Mouse (Mus musculus) CH12.LX (cell line): Measurements from ENCODE around the gene Abhd11. TPM values are rescaled to one million over a fixed set of nuclear protein-coding genes. Genes with fewer than 3 reads are reported as not detected.

Experiments
- DNase-seq: peaks from one replicate; pipeline ENCODE4 v3.0.0-alpha.2; 2013; ENCODE audit errors: extremely low read depth
- H3K27ac ChIP-seq: 2 replicates; pipeline ENCODE4 v1.5.1; 2012; ENCODE audit warnings: low read depth, mild to moderate bottlenecking, control low read depth, moderate library complexity; ENCODE audit not compliant: insufficient read depth
- H3K27me3 ChIP-seq: replicated peaks from 2 replicates; pipeline ENCODE3; 2012; ENCODE audit warnings: inconsistent platforms
- H3K36me3 ChIP-seq, 2 experiments: replicated peaks in 1 of 2; 2 replicates each; pipeline versions ENCODE3 to v1.6.1; 2012; ENCODE audit warnings: inconsistent platforms in 1 of 2, low read length in 1 of 2, mild to moderate bottlenecking in 1 of 2, mixed read lengths in 1 of 2, moderate library complexity in 1 of 2; ENCODE audit not compliant: control insufficient read depth in 1 of 2, insufficient read depth in 1 of 2
- H3K4me1 ChIP-seq, 2 experiments: 2 replicates each; pipeline ENCODE4 v1.6.1; 2012; ENCODE audit warnings: inconsistent platforms in 1 of 2, moderate library complexity in 1 of 2; ENCODE audit not compliant: insufficient read depth in 2 of 2, control insufficient read depth in 1 of 2
- H3K4me2 ChIP-seq: 2 replicates; pipeline ENCODE4 v1.6.1; 2012; ENCODE audit warnings: low read depth, mild to moderate bottlenecking, control low read depth; ENCODE audit not compliant: poor library complexity, insufficient read depth, severe bottlenecking
- H3K4me3 ChIP-seq, 3 experiments: fragments of 150-350 bp in 1 of 3; sonication (generic) in 1 of 3; replicated peaks in 1 of 3; 2 replicates each; pipeline versions ENCODE3 to v1.5.1; 2011 to 2012; ENCODE audit warnings: low read depth in 2 of 3, low read length in 2 of 3, mild to moderate bottlenecking in 2 of 3, moderate library complexity in 2 of 3, control low read depth in 1 of 3, improper control_type of control experiment in 1 of 3, inconsistent platforms in 1 of 3, mixed read lengths in 1 of 3; ENCODE audit not compliant: poor library complexity in 1 of 3
- H3K79me2 ChIP-seq: replicated peaks from 2 replicates; pipeline ENCODE4 v1.6.1; 2012; ENCODE audit warnings: mild to moderate bottlenecking, moderate library complexity; ENCODE audit not compliant: control insufficient read depth, poor library complexity, insufficient read depth, severe bottlenecking; ENCODE audit errors: extremely low read depth
- H3K9ac ChIP-seq: 2 replicates; pipeline ENCODE4 v1.6.1; 2012; ENCODE audit warnings: low read depth, mild to moderate bottlenecking, control low read depth, moderate library complexity; ENCODE audit not compliant: insufficient read depth
- H3K9me3 ChIP-seq: replicated peaks from 2 replicates; pipeline ENCODE3; 2012; ENCODE audit warnings: low read length, inconsistent platforms, mixed read lengths
- BHLHE40 ChIP-seq: IDR thresholded peaks from 2 replicates; pipeline ENCODE4 v1.6.1; 2011; ENCODE audit warnings: mild to moderate bottlenecking, low read depth, low read length, improper control_type of control experiment
- CHD1 ChIP-seq: IDR thresholded peaks from 2 replicates; pipeline ENCODE4 v1.6.1; 2012; ENCODE audit warnings: low read depth, low read length, improper control_type of control experiment, inconsistent platforms
- CTCF ChIP-seq, 2 experiments: IDR thresholded peaks in 1 of 2; conservative IDR thresholded peaks in 1 of 2; 2 replicates each; pipeline ENCODE4 v1.5.1; 2011 to 2012; ENCODE audit warnings: low read depth in 2 of 2, low read length in 2 of 2, improper control_type of control experiment in 1 of 2, inconsistent platforms in 1 of 2, mild to moderate bottlenecking in 1 of 2, moderate library complexity in 1 of 2
- E2F4 ChIP-seq: IDR thresholded peaks from 2 replicates; pipeline ENCODE4 v1.6.1; 2011; ENCODE audit warnings: low read depth, low read length, improper control_type of control experiment; ENCODE audit not compliant: insufficient replicate concordance
- ELF1 ChIP-seq: IDR thresholded peaks from 2 replicates; pipeline ENCODE4 v1.6.1; 2014; ENCODE audit warnings: low read depth, mild to moderate bottlenecking, inconsistent platforms, low read length, improper control_type of control experiment
- ETS1 ChIP-seq: conservative IDR thresholded peaks from 2 replicates; pipeline ENCODE4 v1.6.1; 2012; ENCODE audit warnings: low read depth, mild to moderate bottlenecking, inconsistent platforms, low read length, improper control_type of control experiment, moderate library complexity
- IRF4 ChIP-seq: IDR thresholded peaks from 2 replicates; pipeline ENCODE4 v1.6.1; 2014; ENCODE audit warnings: low read depth, mild to moderate bottlenecking, inconsistent platforms, low read length, improper control_type of control experiment
- JUND ChIP-seq: conservative IDR thresholded peaks from 2 replicates; pipeline ENCODE4 v1.6.1; 2011; ENCODE audit warnings: low read depth, low read length, improper control_type of control experiment
- KAT2A ChIP-seq: IDR thresholded peaks from 2 replicates; pipeline ENCODE4 v1.6.1; 2012; ENCODE audit warnings: low read length, improper control_type of control experiment, inconsistent platforms; ENCODE audit not compliant: insufficient replicate concordance
- MAFK ChIP-seq: IDR thresholded peaks from 2 replicates; pipeline ENCODE4 v1.6.1; 2011; ENCODE audit warnings: low read length, improper control_type of control experiment; ENCODE audit not compliant: insufficient replicate concordance
- MAX ChIP-seq: IDR thresholded peaks from 2 replicates; pipeline ENCODE4 v1.6.1; 2011; ENCODE audit warnings: low read length, improper control_type of control experiment
- MEF2A ChIP-seq: IDR thresholded peaks from 2 replicates; pipeline ENCODE4 v1.6.1; 2014; ENCODE audit warnings: low read depth, mild to moderate bottlenecking, inconsistent platforms, low read length, improper control_type of control experiment, borderline replicate concordance
- MXI1 ChIP-seq: IDR thresholded peaks from 2 replicates; pipeline ENCODE4 v1.6.1; 2011; ENCODE audit warnings: mild to moderate bottlenecking, low read depth, low read length, improper control_type of control experiment
- MYC ChIP-seq: IDR thresholded peaks from 2 replicates; pipeline ENCODE4 v1.6.1; 2011; ENCODE audit warnings: low read depth, mild to moderate bottlenecking, improper control_type of control experiment, low read length
- NELFE ChIP-seq: IDR thresholded peaks from 2 replicates; pipeline ENCODE4 v1.6.1; 2011; ENCODE audit warnings: low read depth, low read length, improper control_type of control experiment
- PAX5 ChIP-seq: IDR thresholded peaks from 2 replicates; pipeline ENCODE4 v1.6.1; 2012; ENCODE audit warnings: low read length, inconsistent platforms, mixed read lengths
- POLR2A ChIP-seq: IDR thresholded peaks from 2 replicates; pipeline ENCODE4 v1.6.1; 2011; ENCODE audit warnings: low read depth, mild to moderate bottlenecking, improper control_type of control experiment, low read length
- POLR2AphosphoS2 ChIP-seq: IDR thresholded peaks from 2 replicates; pipeline ENCODE4 v1.6.1; 2011; ENCODE audit warnings: low read depth, low read length, improper control_type of control experiment
- RAD21 ChIP-seq: IDR thresholded peaks from 2 replicates; pipeline ENCODE4 v1.6.1; 2011; ENCODE audit warnings: low read depth, mild to moderate bottlenecking, low read length, improper control_type of control experiment, moderate library complexity
- RCOR1 ChIP-seq: conservative IDR thresholded peaks from 2 replicates; pipeline ENCODE4 v1.6.1; 2012; ENCODE audit warnings: low read depth, mild to moderate bottlenecking, inconsistent platforms, low read length, improper control_type of control experiment
- SIN3A ChIP-seq: IDR thresholded peaks from 2 replicates; pipeline ENCODE4 v1.6.1; 2012; ENCODE audit warnings: low read length, improper control_type of control experiment, inconsistent platforms
- SMC3 ChIP-seq: IDR thresholded peaks from 2 replicates; pipeline ENCODE4 v1.6.1; 2011; ENCODE audit warnings: low read depth, low read length, improper control_type of control experiment
- TBP ChIP-seq: conservative IDR thresholded peaks from 2 replicates; pipeline ENCODE4 v1.6.1; 2011; ENCODE audit warnings: low read depth, low read length, improper control_type of control experiment
- TCF12 ChIP-seq: IDR thresholded peaks from 2 replicates; pipeline ENCODE4 v1.6.1; 2014; ENCODE audit warnings: low read depth, mild to moderate bottlenecking, inconsistent platforms, low read length, improper control_type of control experiment
- UBTF ChIP-seq: IDR thresholded peaks from 2 replicates; pipeline ENCODE4 v1.6.1; 2012; ENCODE audit warnings: low read depth, mild to moderate bottlenecking, inconsistent platforms, low read length, improper control_type of control experiment, moderate library complexity
- USF1 ChIP-seq: IDR thresholded peaks from 2 replicates; pipeline ENCODE4 v1.6.1; 2014; ENCODE audit warnings: low read depth, mild to moderate bottlenecking, inconsistent platforms, low read length, improper control_type of control experiment
- USF2 ChIP-seq: conservative IDR thresholded peaks from 2 replicates; pipeline ENCODE4 v1.6.1; 2011; ENCODE audit warnings: low read depth, low read length, improper control_type of control experiment
- ZNF384 ChIP-seq: IDR thresholded peaks from 2 replicates; pipeline ENCODE4 v1.6.1; 2012; ENCODE audit warnings: low read depth, low read length, improper control_type of control experiment, inconsistent platforms
- dilution Hi-C: fragments of 300-500 bp; cut with MboI; formaldehyde crosslinking; loops from 2 replicates; pipeline ENCODE4 v1.14.3; 2020; ENCODE audit warnings: low sequenced_read_pairs; ENCODE audit not compliant: extremely low pct_unique_long_range_greater_than_20kb, extremely low pct_ligation_motif_present
- in situ Hi-C: fragments of 300-500 bp; cut with MboI; formaldehyde crosslinking; loops from 3 replicates; pipeline ENCODE4 v1.14.3; 2019; ENCODE audit warnings: low sequenced_read_pairs, low pct_ligation_motif_present, low pct_unique_long_range_greater_than_20kb, mixed read lengths
- polyA plus RNA-seq: library from polyadenylated mRNA; unstranded; fragments of >175 nt; gene quantifications from 2 replicates; pipeline ENCODE4 v1.2.1, GENCODE M21; 2012; ENCODE audit warnings: low read depth; ENCODE audit not compliant: insufficient read length
- total RNA-seq, 2 experiments: library from RNA; depleted of rRNA; stranded (reverse); fragments of 300-350 nt in 1 of 2; fragments of >200 nt in 1 of 2; gene quantifications; 2 replicates each; pipeline ENCODE4 v1.2.3; 2012 to 2014

Abhd11 gene
- total and polyA plus RNA-seq, 3 experiments, result 32.1 to 36.6 (median 36.0) TPM

DNA sequence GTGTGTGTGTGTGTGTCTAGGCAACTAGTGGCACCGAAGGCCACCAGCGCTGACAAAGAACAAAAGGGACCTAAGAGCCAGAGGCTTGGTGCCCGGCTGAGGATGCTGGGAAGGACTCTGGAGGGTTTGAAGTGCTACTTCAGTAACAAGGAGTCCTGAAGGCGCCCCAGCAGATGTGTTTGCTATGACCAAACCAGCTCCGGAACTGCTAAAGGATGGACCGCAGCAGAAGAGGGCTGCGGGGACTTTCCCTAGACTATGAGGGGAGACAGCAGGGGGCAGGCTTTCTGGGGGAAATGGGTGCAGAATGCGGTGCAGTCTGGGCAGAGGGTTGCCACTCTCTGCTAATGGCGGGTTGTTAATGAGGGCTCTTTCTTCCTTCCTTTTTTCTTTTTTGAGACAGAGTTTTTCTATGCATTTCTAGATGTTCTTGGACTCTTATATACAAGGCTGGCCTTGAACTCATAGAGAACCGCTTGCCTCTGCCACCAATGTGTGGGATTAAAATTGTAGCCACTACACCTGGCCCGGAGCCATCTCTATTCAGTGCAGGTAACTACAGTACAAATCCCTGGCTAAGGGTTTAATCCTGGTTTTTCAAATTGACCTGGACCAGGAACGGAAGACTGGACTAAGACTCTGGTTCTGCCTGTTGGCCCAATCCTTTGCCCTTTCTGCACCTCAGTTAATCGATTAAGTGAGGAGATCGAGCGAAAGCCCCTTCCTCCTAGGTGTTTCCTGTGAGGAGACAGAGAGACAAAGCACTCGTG lies 965 bp upstream of the Abhd11 start:
- peaks cover 10 to 30% of the 10 kb centered on the region in 2 experiments for H3K4me1 ChIP-seq
- in situ Hi-C loops, result no loop called here

DNA sequence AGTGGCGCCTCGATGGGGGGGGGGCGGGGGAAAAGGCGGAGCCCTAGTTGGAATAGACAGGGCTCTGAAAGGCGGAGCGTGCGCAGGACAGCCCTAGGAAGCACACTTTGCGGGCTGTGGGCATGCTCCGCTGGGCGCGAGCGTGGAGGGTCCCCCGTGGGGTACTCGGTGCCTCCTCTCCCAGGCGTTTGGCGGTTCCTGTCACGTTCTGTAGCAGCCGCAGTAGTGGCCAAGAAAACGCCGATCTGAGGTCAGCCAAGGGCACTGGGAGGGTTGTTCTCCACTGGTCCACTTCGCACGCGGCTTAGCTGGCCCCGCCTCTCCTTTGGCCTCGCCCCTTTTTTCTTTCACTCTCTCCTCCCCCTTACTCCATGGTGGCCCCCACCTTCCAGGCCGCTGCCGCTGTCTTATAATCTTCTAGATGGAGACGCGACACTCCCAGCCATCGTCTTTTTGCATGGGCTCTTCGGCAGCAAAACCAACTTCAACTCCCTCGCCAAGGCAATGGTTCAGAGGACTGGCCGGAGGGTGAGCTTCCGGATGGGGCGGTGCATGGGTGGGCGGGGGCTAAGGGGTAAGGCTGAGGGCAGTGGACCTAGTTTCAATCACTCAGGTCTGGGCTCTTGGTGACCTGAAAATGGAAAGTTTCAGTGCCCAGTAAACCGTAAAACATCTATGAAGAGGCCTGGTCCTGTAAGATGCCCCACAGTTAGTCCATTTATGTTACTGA lies 803 bp downstream of the Abhd11 start:
- in situ Hi-C loops (no loop called here), dilution Hi-C loops (no loop called here)
- H3K4me1 ChIP-seq, result peaks cover 10 to 31% of the 10 kb centered on the region in 2 experiments
- no peak for TF ChIP-seq E2F4
- TF ChIP-seq MYC, result peak; percentile 95
- 0 out of 2 replicates have a peak, but pooled peaks have one; percentile 39 for TF ChIP-seq IRF4
- no peak for TF ChIP-seq ETS1
- peak; percentile 70 for TF ChIP-seq NELFE
- no peak for TF ChIP-seq PAX5
- TF ChIP-seq SMC3, result no peak
- TF ChIP-seq MXI1, result peak; percentile 95
- peak; percentile 95 for TF ChIP-seq MAX
- TF ChIP-seq CHD1, result no peak
- TF ChIP-seq ELF1, result peak; percentile 68
- TF ChIP-seq USF2, result no peak
- no peak for TF ChIP-seq USF1
- no peak for TF ChIP-seq UBTF
- TF ChIP-seq JUND, result no peak
- no peak for TF ChIP-seq RCOR1
- TF ChIP-seq MAFK, result no peak
- no peak for TF ChIP-seq KAT2A
- no peak for TF ChIP-seq ZNF384
- peak; percentile 45; the same call in 1 of the 2 replicates for TF ChIP-seq TCF12
- TF ChIP-seq SIN3A, result peak; percentile 74; the same call in 1 of the 2 replicates
- peak; percentile 18; the same call in 1 of the 2 replicates for TF ChIP-seq POLR2A
- TF ChIP-seq TBP, result 0 out of 2 replicates have a peak, but pooled peaks have one; percentile 34
- TF ChIP-seq MEF2A, result 0 out of 2 replicates have a peak, but pooled peaks have one; percentile 7
- TF ChIP-seq RAD21, result no peak

More for the DNA sequence above, 965 bp upstream of the Abhd11 start:
- no peaks in the 10 kb centered on the region; the same call in 1 of the 2 replicates for H3K79me2 ChIP-seq
- H3K9me3 ChIP-seq, result no peaks in the 10 kb centered on the region
- peak in 1 of 2 experiments; percentile 53; a peak in 2 of 4 replicates for TF ChIP-seq CTCF (conservative IDR thresholded peaks at IDR 0.05 in 1 of 2, IDR thresholded peaks at IDR 0.05 in 1 of 2; ENCODE audit: low read depth in 2 of 2, low read length in 2 of 2)
- peak; percentile 43; the same call in 1 of the 2 replicates for TF ChIP-seq ELF1
- TF ChIP-seq POLR2AphosphoS2, result no peak
- 0 out of 2 replicates have a peak, but pooled peaks have one; percentile 28 for TF ChIP-seq BHLHE40
- TF ChIP-seq IRF4, result 0 out of 2 replicates have a peak, but pooled peaks have one; percentile 15
- TF ChIP-seq TCF12, result 0 out of 2 replicates have a peak, but pooled peaks have one; percentile 47
- 0 out of 2 replicates have a peak, but pooled peaks have one; percentile 24 for TF ChIP-seq MEF2A
- no peak for TF ChIP-seq E2F4
- H3K9ac ChIP-seq, result peak overlapping the region; percentile 74
- peak overlapping the region; percentile 50 to 65 (median 57) for H3K4me3 ChIP-seq
- peak overlapping the region; percentile 84 for H3K4me2 ChIP-seq
- H3K36me3 ChIP-seq, result peaks cover 2 to 18% of the 10 kb centered on the region in 2 experiments
- H3K27ac ChIP-seq, result peak overlapping the region; percentile 71
- peak; percentile 64 for DNase-seq
- peaks cover 27% of the 10 kb centered on the region for H3K27me3 ChIP-seq
- dilution Hi-C loops, result no loop called here

More for the DNA sequence above, 803 bp downstream of the Abhd11 start:
- H3K9me3 ChIP-seq, result no peaks in the 10 kb centered on the region
- peak overlapping the region; percentile 82 for H3K9ac ChIP-seq
- peak overlapping the region; percentile 78 for H3K4me2 ChIP-seq
- peaks cover 22% of the 10 kb centered on the region for H3K27me3 ChIP-seq
- peak; percentile 88 for DNase-seq
- peak overlapping the region; percentile 66 to 73 (median 67) for H3K4me3 ChIP-seq
- no peaks in the 10 kb centered on the region; the same call in 1 of the 2 replicates for H3K79me2 ChIP-seq
- peak overlapping the region; percentile 86 for H3K27ac ChIP-seq
- H3K36me3 ChIP-seq, result peaks cover 2 to 18% of the 10 kb centered on the region in 2 experiments
